In the genomic region with DNA sequence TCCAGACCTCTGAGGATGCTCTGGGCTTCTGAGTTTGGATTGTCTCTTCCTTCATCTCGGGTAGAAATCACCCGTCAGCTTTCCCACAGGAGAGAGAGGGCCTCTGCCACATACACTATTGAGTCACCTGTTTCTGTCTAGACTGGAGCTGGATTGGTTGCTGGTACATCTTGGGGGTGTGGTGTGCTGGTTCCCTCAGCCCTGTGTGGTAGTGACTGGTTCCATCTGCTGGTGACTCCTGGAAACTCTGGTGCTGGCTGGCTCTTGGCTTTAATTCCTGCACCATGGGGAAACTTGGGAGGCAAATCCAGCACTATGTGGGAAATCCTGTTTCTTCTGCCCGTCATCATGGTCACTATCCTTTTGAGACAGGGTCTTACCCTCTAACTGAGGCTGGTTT, we compare ENCODE assay signal across 9 mouse cellular contexts. TPM values are rescaled to one million over a fixed set of nuclear protein-coding genes. Genes with fewer than 3 reads are reported as not detected.
DNase-seq lines count a peak whose midpoint lies in the region; ATAC-seq and TF ChIP-seq lines count a peak whose summit lies in the region.
"Had no signal": no experiment of that assay in that cellular context is flagged by ENCODE, and none has a peak within 500 bp of the region (broad histone marks: within the 10 kb centered on the region; RNA-seq: fewer than 3 reads in every experiment).

No protein-coding gene starts in this region.

- no peak overlapping the region for H3K27ac ChIP-seq in thymus, adult 2 months (ENCODE audit: control insufficient read depth, insufficient read depth, low read length)
- H3K27ac ChIP-seq in intestine, postnatal 0 days (ENCODE audit: low read depth, low read length), result no peak overlapping the region

- H3K4me1 ChIP-seq in thymus, adult 2 months (replicated peaks; ENCODE audit: control insufficient read depth, insufficient read depth, low read length), result no peaks in the 10 kb centered on the region
- H3K4me1 ChIP-seq in intestine, postnatal 0 days (replicated peaks; ENCODE audit: control insufficient read depth, insufficient read depth, low read length), result no peaks in the 10 kb centered on the region

- WGBS in thymus, adult 2 months, result 38% methylated on average over 3 of the region's 3 CpGs
- 23% methylated on average over 3 of the region's 3 CpGs for WGBS in intestine, postnatal 0 days

- no peaks in the 10 kb centered on the region for H3K27me3 ChIP-seq in thymus, adult 2 months (ENCODE audit: control insufficient read depth, insufficient read depth, low read length)
- H3K27me3 ChIP-seq in intestine, postnatal 0 days (replicated peaks; ENCODE audit: control insufficient read depth, insufficient read depth, low read length), result no peaks in the 10 kb centered on the region

- no peaks in the 10 kb centered on the region for H3K36me3 ChIP-seq in thymus, adult 2 months (ENCODE audit: control insufficient read depth, insufficient read depth, low read length)
- no peaks in the 10 kb centered on the region for H3K36me3 ChIP-seq in intestine, postnatal 0 days (ENCODE audit: control insufficient read depth, insufficient read depth)

- intact Hi-C loops in left cerebral cortex, postnatal 36 days (cut with DNase I), result no loop called here

- H3K4me2 ChIP-seq in intestine, postnatal 0 days (replicated peaks; ENCODE audit: low read depth), result no peak overlapping the region

- ATAC-seq in intestine, postnatal 0 days, result peak; percentile 92
- no peak for ATAC-seq in inflammation-experienced regulatory T-cells, adult 6 months

- no peak for TF ChIP-seq POLR2A in thymus, adult 2 months (IDR thresholded peaks at IDR 0.05; ENCODE audit: control insufficient read depth, extremely low read depth, insufficient read depth, low read length, poor library complexity)

- no peak for TF ChIP-seq CTCF in thymus, adult 2 months (IDR thresholded peaks at IDR 0.05; ENCODE audit: borderline replicate concordance, control insufficient read depth, extremely low read depth, insufficient read depth, low read length, poor library complexity)
- TF ChIP-seq CTCF in intestine, postnatal 0 days (IDR thresholded peaks at IDR 0.05; ENCODE audit: low read depth), result peak; percentile 78

- no peak overlapping the region for H3K4me3 ChIP-seq in thymus, adult 2 months (ENCODE audit: control insufficient read depth, insufficient read depth, low read length)
- H3K4me3 ChIP-seq in intestine, postnatal 0 days (ENCODE audit: low read depth, low read length), result no peak overlapping the region

- peak; percentile 5 for DNase-seq in thymus, adult 2 months
- DNase-seq in thymus, postnatal 10 days (ENCODE audit: low spot score in 2 of 2), result no peak
- peak; percentile 64 to 71 for DNase-seq in adrenal gland, postnatal 36 days
- peak; percentile 47 for DNase-seq in forelimb bud, embryonic 11.5 days (ENCODE audit: low read depth, low spot score)
- peak; percentile 37 to 38 for DNase-seq in left cerebral cortex, postnatal 36 days (ENCODE audit: low spot score in 2 of 2)
- DNase-seq in right cerebral cortex, adult 2 months (ENCODE audit: low spot score in 2 of 2), result peak; percentile 63 to 66

- H3K9me3 ChIP-seq in intestine, postnatal 0 days (ENCODE audit: control insufficient read depth), result no peaks in the 10 kb centered on the region

- no peak overlapping the region for H3K9ac ChIP-seq in intestine, postnatal 0 days (ENCODE audit: low read depth, low read length)

RNA-seq across cellular contexts. Expression of gene 4930564D02Rik, which starts 24.3 kb away (rescaled TPM):
- polyA plus RNA-seq in thymus, adult 2 months (2012; rRNA removed), result not detected in 2 replicates
- total RNA-seq in adrenal gland, postnatal 36 days (2021), result not detected
- polyA plus RNA-seq in intestine, postnatal 0 days (2015; fragmentation: Nextera tagmentation; extraction: Ambion mirVana), result not detected in 2 replicates
- not detected for total RNA-seq in left cerebral cortex, postnatal 36 days (2021)
- not detected for polyA plus RNA-seq in inflammation-experienced regulatory T-cells, adult 6 months (2017; shearing (Covaris generic))
- total RNA-seq: gastrocnemius, postnatal 4 days had no signal

RNA-seq across cellular contexts. Expression of gene Cttnbp2nl, which starts 38.0 kb away (rescaled TPM):
- 2.6 and 2.8 TPM in 2 replicates for polyA plus RNA-seq in thymus, adult 2 months (2012; rRNA removed)
- total RNA-seq in adrenal gland, postnatal 36 days (2021), result 10 to 100 TPM; 16.2 to 26.0 TPM
- polyA plus RNA-seq in intestine, postnatal 0 days (2015; fragmentation: Nextera tagmentation; extraction: Ambion mirVana), result 9.8 and 10.6 TPM in 2 replicates
- 10 to 100 TPM; 24.3 to 25.4 TPM for total RNA-seq in left cerebral cortex, postnatal 36 days (2021)
- polyA plus RNA-seq in inflammation-experienced regulatory T-cells, adult 6 months (2017; shearing (Covaris generic)), result under 1 TPM in 1 of 3 experiments, not detected in 2; 0.29 TPM

Comparison
In these comparisons a context has a peak if more than half of its experiments do, and no peak if none do; other contexts are left out.
1. DNase-seq: peak in thymus, adult 2 months (single experiment), adrenal gland, postnatal 36 days (2 of 2), forelimb bud, embryonic 11.5 days (single experiment), left cerebral cortex, postnatal 36 days (2 of 2) and right cerebral cortex, adult 2 months (2 of 2); none in thymus, postnatal 10 days (0 of 2).